In the genomic region with DNA sequence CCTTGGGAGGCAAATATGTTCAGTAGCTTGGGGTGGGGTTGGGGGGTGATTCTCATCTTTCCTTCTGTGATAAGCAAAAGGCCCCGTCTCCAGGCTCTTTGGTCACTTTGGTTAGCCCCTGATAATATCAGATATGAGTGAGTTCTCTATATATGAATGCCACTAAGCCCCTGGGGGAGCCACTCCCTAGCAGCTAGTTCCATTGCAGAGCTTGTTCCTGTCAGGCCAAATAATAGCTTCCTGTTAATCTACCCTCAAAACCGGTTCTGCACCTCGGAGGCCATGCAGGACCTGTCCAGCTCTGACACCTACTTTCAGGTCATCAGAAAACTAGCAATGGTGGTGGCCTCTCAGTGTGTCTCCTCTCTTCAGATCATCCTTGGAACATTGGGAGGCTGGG, we compare ENCODE assay signal across 10 mouse cellular contexts. TPM values are rescaled to one million over a fixed set of nuclear protein-coding genes. Genes with fewer than 3 reads are reported as not detected.
DNase-seq lines count a peak whose midpoint lies in the region; ATAC-seq and TF ChIP-seq lines count a peak whose summit lies in the region.
"Had no signal": no experiment of that assay in that cellular context is flagged by ENCODE, and none has a peak within 500 bp of the region (broad histone marks: within the 10 kb centered on the region; RNA-seq: fewer than 3 reads in every experiment).

No protein-coding gene starts in this region.

- no peaks in the 10 kb centered on the region for H3K9me3 ChIP-seq in erythroblast, embryonic 14.5 days (ENCODE audit: control insufficient read depth, low read length)
- H3K9me3 ChIP-seq in CH12.LX (replicated peaks; ENCODE audit: low read length): no peaks in the 10 kb centered on the region
- no peaks in the 10 kb centered on the region for H3K9me3 ChIP-seq in hindbrain, embryonic 12.5 days (replicated peaks)
- H3K9me3 ChIP-seq in liver, postnatal 0 days (ENCODE audit: low read length): no peaks in the 10 kb centered on the region

- no peak for TF ChIP-seq CTCF in CH12.LX (conservative IDR thresholded peaks at IDR 0.05 in 1 of 2, IDR thresholded peaks at IDR 0.05 in 1 of 2; ENCODE audit: low read depth in 2 of 2, low read length in 2 of 2)
- TF ChIP-seq CTCF in liver, postnatal 0 days (IDR thresholded peaks at IDR 0.05; ENCODE audit: low read depth): no peak

- dilution Hi-C loops in CH12.LX (cut with MboI; ENCODE audit: extremely low pct_ligation_motif_present, extremely low pct_unique_long_range_greater_than_20kb, low sequenced_read_pairs): no loop called here

- TF ChIP-seq RAD21 in CH12.LX (IDR thresholded peaks at IDR 0.05; ENCODE audit: low read depth, low read length): no peak

- H3K4me2 ChIP-seq in CH12.LX (ENCODE audit: insufficient read depth, low read depth, poor library complexity, severe bottlenecking): peak overlapping the region; percentile 96
- peak overlapping the region; percentile 66; the same call in 1 of the 2 replicates for H3K4me2 ChIP-seq in hindbrain, embryonic 12.5 days (replicated peaks)
- H3K4me2 ChIP-seq in liver, postnatal 0 days (ENCODE audit: low read depth, low read length): peak overlapping the region; percentile 88

- in situ Hi-C loops in CH12.LX (cut with MboI; ENCODE audit: low pct_ligation_motif_present, low pct_unique_long_range_greater_than_20kb, low sequenced_read_pairs): no loop called here

- ATAC-seq in erythroblast, adult 5-6 weeks (replicated peaks; ENCODE audit: low FRiP score, poor library complexity, severe bottlenecking): no peak
- no peak for ATAC-seq in hindbrain, embryonic 12.5 days (ENCODE audit: low FRiP score)
- no peak for ATAC-seq in liver, postnatal 0 days

- no peak for TF ChIP-seq POLR2A in CH12.LX (IDR thresholded peaks at IDR 0.05; ENCODE audit: low read depth, low read length)

- peaks cover 84% of the 10 kb centered on the region for H3K4me1 ChIP-seq in erythroblast, embryonic 14.5 days (ENCODE audit: control insufficient read depth)
- H3K4me1 ChIP-seq in CH12.LX (ENCODE audit: control insufficient read depth in 1 of 2, insufficient read depth in 2 of 2): peaks cover 2 to 21% of the 10 kb centered on the region in 2 experiments; a peak in 2 of 4 replicates
- peaks cover 54% of the 10 kb centered on the region for H3K4me1 ChIP-seq in hindbrain, embryonic 12.5 days
- peaks cover 31% of the 10 kb centered on the region for H3K4me1 ChIP-seq in liver, postnatal 0 days (ENCODE audit: insufficient read depth)

- H3K79me2 ChIP-seq in CH12.LX (replicated peaks; ENCODE audit: control insufficient read depth, extremely low read depth, insufficient read depth, poor library complexity, severe bottlenecking): no peaks in the 10 kb centered on the region

- H3K27ac ChIP-seq in CH12.LX (ENCODE audit: insufficient read depth, low read depth): no peak overlapping the region
- peak overlapping the region; percentile 75; the same call in 1 of the 2 replicates for H3K27ac ChIP-seq in hindbrain, embryonic 12.5 days
- peak overlapping the region; percentile 48; the same call in 1 of the 2 replicates for H3K27ac ChIP-seq in liver, postnatal 0 days (ENCODE audit: low read depth)

- 82% methylated on average over 3 of the region's 3 CpGs for WGBS in hindbrain, embryonic 12.5 days
- 23% methylated on average over 3 of the region's 3 CpGs for WGBS in liver, postnatal 0 days (ENCODE audit: insufficient replicate concordance)

- peak overlapping the region; percentile 83; the same call in 1 of the 2 replicates for H3K9ac ChIP-seq in CH12.LX (ENCODE audit: insufficient read depth, low read depth)
- no peak overlapping the region; the same call in 1 of the 2 replicates for H3K9ac ChIP-seq in hindbrain, embryonic 12.5 days
- H3K9ac ChIP-seq in liver, postnatal 0 days (replicated peaks): no peak overlapping the region

- no peak for DNase-seq in CH12.LX (ENCODE audit: extremely low read depth)
- no peak for DNase-seq in liver, postnatal 0 days
- no peak for DNase-seq in thymus, postnatal 10 days (ENCODE audit: low spot score in 2 of 2)
- DNase-seq in embryo, embryonic 9.5 days (ENCODE audit: extremely low spot score): no peak
- no peak for DNase-seq in kidney, adult 8-10 months
- DNase-seq: kidney, postnatal 25 days had no signal

- H3K36me3 ChIP-seq in erythroblast, embryonic 14.5 days (ENCODE audit: control insufficient read depth): peaks cover 62% of the 10 kb centered on the region
- H3K36me3 ChIP-seq in CH12.LX (replicated peaks in 1 of 2; ENCODE audit: control insufficient read depth in 1 of 2, insufficient read depth in 1 of 2, low read length in 1 of 2): peaks cover 12 to 35% of the 10 kb centered on the region in 2 experiments
- peaks cover 32% of the 10 kb centered on the region for H3K36me3 ChIP-seq in hindbrain, embryonic 12.5 days
- peaks cover 13% of the 10 kb centered on the region for H3K36me3 ChIP-seq in liver, postnatal 0 days (replicated peaks; ENCODE audit: insufficient read depth, low read length)

- peak overlapping the region; percentile 61 for H3K4me3 ChIP-seq in erythroblast, embryonic 14.5 days (replicated peaks)
- H3K4me3 ChIP-seq in CH12.LX (replicated peaks in 1 of 3; ENCODE audit: low read depth in 2 of 3, low read length in 2 of 3, poor library complexity in 1 of 3): no peak overlapping the region
- no peak overlapping the region for H3K4me3 ChIP-seq in hindbrain, embryonic 12.5 days
- H3K4me3 ChIP-seq in liver, postnatal 0 days (ENCODE audit: low read depth, low read length): no peak overlapping the region

- no peak for TF ChIP-seq EP300 in CH12.LX (IDR thresholded peaks at IDR 0.05; ENCODE audit: low read length)
- no peak for TF ChIP-seq EP300 in liver, postnatal 0 days (IDR thresholded peaks at IDR 0.05; ENCODE audit: low read depth)

- peaks cover 4% of the 10 kb centered on the region; the same call in 1 of the 2 replicates for H3K27me3 ChIP-seq in erythroblast, embryonic 14.5 days (ENCODE audit: control insufficient read depth)
- H3K27me3 ChIP-seq in CH12.LX (replicated peaks): peaks cover 45% of the 10 kb centered on the region
- H3K27me3 ChIP-seq in hindbrain, embryonic 12.5 days: no peaks in the 10 kb centered on the region
- peaks cover 30% of the 10 kb centered on the region for H3K27me3 ChIP-seq in liver, postnatal 0 days (ENCODE audit: insufficient read depth, low read length)

TF ChIP-seq in CH12.LX, 34 proteins besides CTCF, POLR2A, EP300 and RAD21 (continues in another document):
- TF ChIP-seq MAZ (IDR thresholded peaks at IDR 0.05; ENCODE audit: low read depth, low read length) (no peak), IRF4 (IDR thresholded peaks at IDR 0.05; ENCODE audit: low read depth, low read length) (no peak), SIN3A (IDR thresholded peaks at IDR 0.05; ENCODE audit: low read length) (no peak), ZNF384 (IDR thresholded peaks at IDR 0.05; ENCODE audit: low read depth, low read length) (no peak), POLR2AphosphoS2 (IDR thresholded peaks at IDR 0.05; ENCODE audit: low read depth, low read length) (no peak)

RNA-seq across cellular contexts. Expression of a gene that starts 2.3 kb away (rescaled TPM):
- 123 and 135 TPM in 2 replicates for polyA plus RNA-seq in erythroblast, embryonic 14.5 days (2012)
- total RNA-seq in erythroblast, adult 5-6 weeks (2015; ENCODE audit: low replicate concordance): 22.1 and 25.9 TPM in 2 replicates
- 32.0 and 47.1 TPM in 2 replicates for total RNA-seq in erythroblast, adult 5-6 weeks (2017; ENCODE audit: low replicate concordance)
- total RNA-seq in CH12.LX (2012; rRNA removed) (0.04 and 0.17 TPM in 2 replicates), CH12.LX (2014; rRNA removed) (0.07 TPM in 1 of 2 replicates, not detected in the other)
- polyA plus RNA-seq in CH12.LX (2012; ENCODE audit: insufficient read length, low read depth): not detected in 2 replicates
- polyA plus RNA-seq in hindbrain, embryonic 12.5 days (2016; fragmentation: Nextera tagmentation; extraction: Ambion mirVana): 94.6 and 106 TPM in 2 replicates
- polyA plus RNA-seq in liver, postnatal 0 days (2015; fragmentation: Nextera tagmentation; extraction: Ambion mirVana): 14.5 and 16.1 TPM in 2 replicates

RNA-seq across cellular contexts. Expression of a gene that starts 16.6 kb away (rescaled TPM):
- polyA plus RNA-seq in erythroblast, embryonic 14.5 days (2012): 29.1 and 31.4 TPM in 2 replicates
- 21.9 and 30.7 TPM in 2 replicates for total RNA-seq in erythroblast, adult 5-6 weeks (2015; ENCODE audit: low replicate concordance)
- 41.1 and 45.2 TPM in 2 replicates for total RNA-seq in erythroblast, adult 5-6 weeks (2017; ENCODE audit: low replicate concordance)
- total RNA-seq in CH12.LX (2012; rRNA removed) (21.2 and 21.8 TPM in 2 replicates), CH12.LX (2014; rRNA removed) (5.7 and 7.8 TPM in 2 replicates)
- 20.3 and 21.2 TPM in 2 replicates for polyA plus RNA-seq in CH12.LX (2012; ENCODE audit: insufficient read length, low read depth)
- 16.8 and 18.5 TPM in 2 replicates for polyA plus RNA-seq in hindbrain, embryonic 12.5 days (2016; fragmentation: Nextera tagmentation; extraction: Ambion mirVana)
- polyA plus RNA-seq in liver, postnatal 0 days (2015; fragmentation: Nextera tagmentation; extraction: Ambion mirVana): 5.7 and 6.1 TPM in 2 replicates

RNA-seq across cellular contexts. Expression of a gene that starts 31.3 kb away (rescaled TPM):
- not detected in 2 replicates for polyA plus RNA-seq in erythroblast, embryonic 14.5 days (2012)
- not detected in 2 replicates for total RNA-seq in erythroblast, adult 5-6 weeks (2015; ENCODE audit: low replicate concordance)
- not detected in 2 replicates for total RNA-seq in erythroblast, adult 5-6 weeks (2017; ENCODE audit: low replicate concordance)
- total RNA-seq in CH12.LX (2012; rRNA removed) (0.08 and 0.34 TPM in 2 replicates), CH12.LX (2014; rRNA removed) (not detected in 2 replicates)
- 0.39 and 0.45 TPM in 2 replicates for polyA plus RNA-seq in CH12.LX (2012; ENCODE audit: insufficient read length, low read depth)
- polyA plus RNA-seq in hindbrain, embryonic 12.5 days (2016; fragmentation: Nextera tagmentation; extraction: Ambion mirVana): 0.43 and 1.5 TPM in 2 replicates
- polyA plus RNA-seq in liver, postnatal 0 days (2015; fragmentation: Nextera tagmentation; extraction: Ambion mirVana): 0.13 and 0.96 TPM in 2 replicates

RNA-seq across cellular contexts. Expression of a gene that starts 33.7 kb away (rescaled TPM):
- 4.0 and 7.2 TPM in 2 replicates for polyA plus RNA-seq in erythroblast, embryonic 14.5 days (2012)
- total RNA-seq in erythroblast, adult 5-6 weeks (2015; ENCODE audit: low replicate concordance): 1.3 and 7.9 TPM in 2 replicates
- total RNA-seq in erythroblast, adult 5-6 weeks (2017; ENCODE audit: low replicate concordance): 0.60 and 5.6 TPM in 2 replicates
- total RNA-seq in CH12.LX (2012; rRNA removed) (not detected in 2 replicates), CH12.LX (2014; rRNA removed) (not detected in 2 replicates)
- polyA plus RNA-seq in CH12.LX (2012; ENCODE audit: insufficient read length, low read depth): not detected in 2 replicates
- 22.5 and 25.6 TPM in 2 replicates for polyA plus RNA-seq in hindbrain, embryonic 12.5 days (2016; fragmentation: Nextera tagmentation; extraction: Ambion mirVana)
- 16.2 and 17.3 TPM in 2 replicates for polyA plus RNA-seq in liver, postnatal 0 days (2015; fragmentation: Nextera tagmentation; extraction: Ambion mirVana)

RNA-seq across cellular contexts. Expression of a gene that starts 40.0 kb away (rescaled TPM):
- not detected in 2 replicates for polyA plus RNA-seq in erythroblast, embryonic 14.5 days (2012)
- total RNA-seq in erythroblast, adult 5-6 weeks (2015; ENCODE audit: low replicate concordance): not detected in 2 replicates
- total RNA-seq in erythroblast, adult 5-6 weeks (2017; ENCODE audit: low replicate concordance): not detected in 2 replicates
- total RNA-seq in CH12.LX (2012; rRNA removed) (not detected in 2 replicates), CH12.LX (2014; rRNA removed) (not detected in 2 replicates)
- not detected in 2 replicates for polyA plus RNA-seq in CH12.LX (2012; ENCODE audit: insufficient read length, low read depth)
- polyA plus RNA-seq in hindbrain, embryonic 12.5 days (2016; fragmentation: Nextera tagmentation; extraction: Ambion mirVana): not detected in 2 replicates
- polyA plus RNA-seq in liver, postnatal 0 days (2015; fragmentation: Nextera tagmentation; extraction: Ambion mirVana): not detected in 2 replicates
- polyA plus RNA-seq: cortical plate, adult 2 months had no signal

Comparison
In these comparisons a context has a peak if more than half of its experiments do, and no peak if none do; other contexts are left out.
1. RNA of a gene that starts 2.3 kb away (polyA plus RNA-seq): 123 to 135 TPM in erythroblast, embryonic 14.5 days, 94.6 to 106 TPM in hindbrain, embryonic 12.5 days and 14.5 to 16.1 TPM in liver, postnatal 0 days; not detected in CH12.LX; every median in the first group is over 10 times any median in the second.
2. Peak in every context shown above with its lines, with median percentiles within 50 percentile points of each other: H3K4me2 ChIP-seq.